Mouse (Mus musculus) midbrain, embryonic 10.5 days (tissue): ENCODE results near the gene Dpm3. TPM values are rescaled to one million over a fixed set of nuclear protein-coding genes. Genes with fewer than 3 reads are reported as not detected.
A peak's percentile ranks its signal among the peaks of the same experiment; 100 is the strongest.

Experiments
- DNase-seq: peaks from one replicate; pipeline ENCODE4 v3.0.0-alpha.2; 2017; ENCODE audit warnings: low spot score
- H3K27ac ChIP-seq: fragments of 300-500 bp; sonication (generic); replicated peaks from 2 replicates; pipeline ENCODE4 v1.5.1; 2016; ENCODE audit warnings: mild to moderate bottlenecking
- H3K27me3 ChIP-seq: fragments of 300-500 bp; sonication (generic); 2 replicates; pipeline ENCODE4 v1.6.1; 2016; ENCODE audit warnings: low read depth, mild to moderate bottlenecking; ENCODE audit not compliant: poor library complexity, severe bottlenecking
- H3K36me3 ChIP-seq: fragments of 300-500 bp; sonication (generic); 2 replicates; pipeline ENCODE4 v1.6.1; 2016; ENCODE audit warnings: mild to moderate bottlenecking, moderate library complexity
- H3K4me1 ChIP-seq: fragments of 300-500 bp; sonication (generic); 2 replicates; pipeline ENCODE4 v1.6.1; 2016
- H3K4me3 ChIP-seq: fragments of 300-500 bp; sonication (generic); 2 replicates; pipeline ENCODE4 v1.5.1; 2016; ENCODE audit warnings: mild to moderate bottlenecking, moderate library complexity
- H3K9me3 ChIP-seq: fragments of 300-500 bp; sonication (generic); replicated peaks from 2 replicates; pipeline ENCODE4 v1.6.1; 2016; ENCODE audit warnings: mild to moderate bottlenecking
- WGBS: fragments of 180-500 bp; shearing (Covaris S2); methylation state at CpG from one replicate; pipeline ENCODE4 v1.1.7; 2016; 5-methylcytosine and 5-hydroxymethylcytosine counted together
- polyA plus RNA-seq: library from polyadenylated mRNA; unstranded; fragments of >200 nt; fragmentation: Nextera tagmentation; extraction: Ambion mirVana; gene quantifications from 2 replicates; pipeline ENCODE4 v1.2.1, GENCODE M21; 2016

Dpm3 gene
- polyA plus RNA-seq, 1 experiment from 2014 or later: 94.9 TPM

DNA sequence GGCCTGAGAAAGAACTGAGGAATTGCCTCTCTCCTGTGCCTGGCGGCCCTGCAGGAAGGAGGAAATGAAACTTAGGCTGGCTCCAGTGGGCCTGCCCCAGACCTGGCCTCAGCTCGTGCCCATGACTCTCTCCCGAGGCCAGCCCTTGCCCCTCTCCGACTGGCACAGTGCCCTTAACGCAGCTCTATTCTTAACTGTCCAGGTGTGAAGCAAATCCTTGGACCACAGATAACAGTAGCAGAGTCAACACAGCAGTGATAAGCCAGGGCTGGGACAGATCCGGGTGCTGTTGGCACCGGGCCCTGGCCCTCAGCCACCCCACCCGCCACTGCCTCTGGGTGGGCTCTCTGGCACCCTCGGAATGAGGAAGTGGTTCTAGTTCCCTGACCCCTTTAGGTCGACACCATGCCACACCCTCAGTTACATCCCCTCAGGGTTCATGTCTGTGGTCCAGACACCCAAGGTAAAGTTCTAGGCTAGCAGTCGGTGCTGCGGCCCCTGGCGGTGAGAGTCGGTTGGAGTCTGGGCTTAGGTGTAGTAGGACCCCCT, 25.5 kb upstream of the Dpm3 start:
- Histone ChIP-seq H3K27me3 (peaks cover 32% of the 10 kb centered on the region), H3K9me3 (no peaks in the 10 kb centered on the region), H3K4me1 (peaks cover 21% of the 10 kb centered on the region), H3K4me3 (no peak overlapping the region), H3K27ac (0 out of 2 replicates have a peak overlapping the region, but pooled peaks have one; percentile 25), H3K36me3 (peaks cover 59% of the 10 kb centered on the region)
- no peak for DNase-seq
- 87% methylated on average over 14 of the region's 14 CpGs for WGBS

DNA sequence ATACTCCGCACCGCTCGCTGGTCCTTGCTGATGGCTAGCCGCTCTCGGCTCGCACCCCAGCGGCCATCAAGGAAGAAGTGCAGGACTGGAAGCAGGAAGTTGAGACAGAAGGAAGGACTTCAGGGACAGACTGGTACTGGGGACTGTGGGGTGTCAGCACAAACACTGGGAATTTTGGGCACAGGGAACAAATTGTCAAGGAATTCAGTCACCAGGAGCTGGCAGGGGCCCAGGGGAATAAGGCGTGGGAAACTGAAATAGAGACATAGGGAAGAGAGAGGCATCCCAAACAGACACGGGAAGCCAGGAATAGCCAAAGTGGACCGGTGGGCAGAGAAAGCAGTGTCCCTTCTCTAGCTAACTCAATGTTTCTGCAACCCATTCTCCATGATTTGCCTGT, 22.6 kb upstream of the Dpm3 start:
- H3K27ac ChIP-seq: no peak overlapping the region
- peaks cover 14% of the 10 kb centered on the region; the same call in 1 of the 2 replicates for H3K4me1 ChIP-seq
- H3K36me3 ChIP-seq: peaks cover 54% of the 10 kb centered on the region
- WGBS: 91% methylated on average over 10 of the region's 10 CpGs
- H3K4me3 ChIP-seq: no peak overlapping the region
- peaks cover 4% of the 10 kb centered on the region; the same call in 1 of the 2 replicates for H3K27me3 ChIP-seq
- DNase-seq: no peak
- H3K9me3 ChIP-seq: no peaks in the 10 kb centered on the region

DNA sequence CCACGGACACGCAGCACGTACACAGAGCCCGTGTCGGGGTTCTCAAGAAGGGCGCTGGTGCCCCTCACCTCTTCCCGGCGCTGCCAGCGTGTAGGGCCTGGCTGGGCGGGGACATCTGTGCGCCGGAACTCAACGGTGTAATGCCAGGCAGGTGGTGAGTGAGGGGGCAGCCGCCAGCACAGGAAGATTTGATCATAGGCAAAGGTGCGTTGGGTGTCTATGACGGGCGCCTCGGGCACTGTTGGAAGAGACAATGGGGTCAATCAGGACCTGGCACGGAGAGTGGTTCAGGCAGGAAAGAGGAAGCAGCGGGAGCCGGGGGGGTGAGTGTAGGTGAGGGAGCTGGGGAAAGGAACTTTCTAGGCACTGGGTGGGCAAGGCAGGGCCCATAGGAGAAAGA, 21.5 kb upstream of the Dpm3 start:
- H3K4me1 ChIP-seq: peaks cover 7% of the 10 kb centered on the region
- H3K4me3 ChIP-seq: no peak overlapping the region
- no peaks in the 10 kb centered on the region; the same call in 1 of the 2 replicates for H3K27me3 ChIP-seq
- peaks cover 60% of the 10 kb centered on the region for H3K36me3 ChIP-seq
- DNase-seq: no peak
- H3K9me3 ChIP-seq: no peaks in the 10 kb centered on the region
- WGBS: 95% methylated on average over 21 of the region's 21 CpGs
- peak overlapping the region; percentile 42 for H3K27ac ChIP-seq

DNA sequence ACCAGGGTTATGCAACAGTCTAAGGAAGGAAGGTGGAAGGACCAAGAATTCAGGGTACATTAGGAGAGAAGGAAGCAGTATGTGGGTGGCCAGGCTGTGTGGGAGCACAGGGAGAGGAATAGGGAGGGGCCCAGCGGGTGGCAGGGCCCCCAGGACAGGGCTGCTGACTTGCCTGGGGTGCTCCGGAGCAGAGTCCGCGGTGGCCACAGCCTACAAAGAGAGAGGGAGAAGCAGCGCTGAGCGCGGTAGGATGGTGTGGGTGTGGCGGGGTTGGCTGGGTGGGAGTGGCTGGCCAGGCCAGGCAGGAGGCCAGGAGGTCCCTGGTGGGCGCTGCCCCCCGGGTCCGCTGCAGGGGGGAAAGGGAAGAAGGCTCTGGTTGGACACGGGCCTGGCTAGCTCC, 20.7 kb upstream of the Dpm3 start:
- H3K4me1 ChIP-seq: peaks cover 11% of the 10 kb centered on the region
- peaks cover 3% of the 10 kb centered on the region for H3K27me3 ChIP-seq
- 79% methylated on average over 12 of the region's 12 CpGs for WGBS
- peaks cover 57% of the 10 kb centered on the region for H3K36me3 ChIP-seq
- no peak for DNase-seq
- no peaks in the 10 kb centered on the region for H3K9me3 ChIP-seq
- H3K4me3 ChIP-seq: no peak overlapping the region
- H3K27ac ChIP-seq: no peak overlapping the region

DNA sequence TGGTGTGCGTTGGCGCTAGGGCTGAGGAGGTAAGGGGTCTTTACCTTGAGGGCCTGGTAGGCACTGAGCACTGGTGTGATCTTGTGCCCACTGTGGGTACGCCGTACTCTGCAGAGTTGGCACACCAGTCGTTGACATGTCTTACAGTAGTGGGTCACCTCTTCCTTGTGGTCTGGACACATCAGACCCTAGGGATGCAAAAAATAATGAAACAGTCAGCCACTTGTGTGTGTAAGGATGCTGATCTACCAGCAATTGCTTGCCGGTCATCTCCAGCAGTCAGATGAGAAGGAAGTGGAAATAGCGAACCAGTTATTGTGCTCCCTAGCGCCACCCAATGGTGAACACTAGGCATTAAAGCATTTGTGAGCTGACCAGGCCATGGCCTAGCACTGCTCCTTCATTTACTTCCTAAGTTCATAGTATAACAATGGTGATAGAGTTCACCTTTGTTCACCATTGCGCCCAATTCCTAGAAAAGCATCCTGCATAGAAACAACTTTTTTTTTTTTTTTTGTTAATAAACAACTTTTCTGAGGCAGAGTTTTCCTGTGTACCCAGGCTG, 16.7 kb upstream of the Dpm3 start:
- Histone ChIP-seq H3K4me3 (no peak overlapping the region), H3K36me3 (peaks cover 25% of the 10 kb centered on the region), H3K4me1 (peaks cover 49% of the 10 kb centered on the region), H3K9me3 (no peaks in the 10 kb centered on the region), H3K27me3 (peaks cover 28% of the 10 kb centered on the region), H3K27ac (no peak overlapping the region)
- 74% methylated on average over 9 of the region's 9 CpGs for WGBS
- DNase-seq: peak; percentile 64

DNA sequence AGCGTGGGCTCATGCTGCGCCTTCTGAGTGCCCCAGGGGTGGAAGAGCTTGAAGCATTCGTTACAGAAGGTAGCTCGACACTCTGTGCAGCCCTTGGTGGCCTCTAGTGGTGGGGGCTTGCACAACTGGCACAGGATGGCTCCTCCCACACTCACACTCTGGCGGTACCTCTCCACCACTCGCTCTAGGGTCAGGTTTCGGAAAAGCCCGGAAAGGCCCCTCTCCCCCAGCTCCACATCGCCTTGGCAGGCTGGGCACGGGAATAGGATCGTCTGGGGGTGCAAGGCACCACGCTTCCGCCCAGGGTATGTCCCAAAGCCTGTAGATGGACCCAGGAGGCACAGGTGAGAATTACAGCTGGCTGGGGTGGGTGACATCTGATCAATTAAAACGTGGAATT, 15.5 kb upstream of the Dpm3 start:
- Histone ChIP-seq H3K4me1 (peaks cover 51% of the 10 kb centered on the region), H3K4me3 (peak overlapping the region; percentile 86), H3K9me3 (no peaks in the 10 kb centered on the region), H3K36me3 (peaks cover 25% of the 10 kb centered on the region), H3K27me3 (peaks cover 28% of the 10 kb centered on the region), H3K27ac (peak overlapping the region; percentile 93; the same call in 1 of the 2 replicates)
- 8% methylated on average over 14 of the region's 14 CpGs for WGBS
- DNase-seq: peak; percentile 58

DNA sequence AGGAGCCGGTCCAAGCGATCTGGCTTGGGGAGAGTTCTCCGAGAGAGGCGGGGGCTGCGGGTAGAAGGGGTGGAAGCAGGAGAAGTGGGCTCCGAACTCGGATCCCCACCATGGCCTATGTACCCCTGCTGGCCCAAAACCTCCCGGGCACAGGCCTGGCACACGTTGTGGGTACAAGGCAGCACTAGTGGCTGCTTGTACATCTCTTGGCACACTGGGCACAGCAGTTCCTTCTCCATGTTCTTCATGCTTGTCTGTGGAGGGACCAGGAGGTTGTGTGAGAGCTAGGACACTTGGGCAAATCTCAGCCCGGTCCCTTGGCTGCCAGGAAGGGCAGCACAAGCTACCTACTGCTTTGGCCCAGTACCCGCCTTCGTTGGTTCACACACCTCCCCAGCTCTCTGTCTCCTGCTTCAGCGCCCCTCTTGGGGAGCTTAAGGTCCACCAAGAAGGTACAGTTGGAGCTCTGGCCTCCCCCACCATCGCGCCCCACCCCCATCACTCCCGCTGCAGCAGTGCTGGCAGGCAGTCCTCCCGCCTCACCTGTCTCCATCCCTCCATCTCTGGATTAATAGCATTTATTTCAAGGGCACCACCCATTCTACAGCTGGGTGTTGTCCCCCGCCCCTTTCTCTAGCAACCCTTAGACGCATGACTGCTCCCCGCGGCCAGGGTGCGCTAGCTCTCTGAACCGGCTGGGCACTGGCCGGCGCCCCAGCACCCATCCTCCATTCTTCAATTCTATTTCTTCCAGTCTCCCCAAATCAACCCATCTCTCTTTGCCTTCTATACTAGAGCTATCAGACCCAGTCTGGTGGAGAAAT, 14.8 kb upstream of the Dpm3 start:
- Histone ChIP-seq H3K4me3 (peak overlapping the region; percentile 86), H3K27ac (peak overlapping the region; percentile 93), H3K27me3 (peaks cover 28% of the 10 kb centered on the region), H3K9me3 (no peaks in the 10 kb centered on the region), H3K36me3 (peaks cover 26% of the 10 kb centered on the region), H3K4me1 (peaks cover 50% of the 10 kb centered on the region)
- 11% methylated on average over 25 of the region's 25 CpGs for WGBS
- DNase-seq: no peak

DNA sequence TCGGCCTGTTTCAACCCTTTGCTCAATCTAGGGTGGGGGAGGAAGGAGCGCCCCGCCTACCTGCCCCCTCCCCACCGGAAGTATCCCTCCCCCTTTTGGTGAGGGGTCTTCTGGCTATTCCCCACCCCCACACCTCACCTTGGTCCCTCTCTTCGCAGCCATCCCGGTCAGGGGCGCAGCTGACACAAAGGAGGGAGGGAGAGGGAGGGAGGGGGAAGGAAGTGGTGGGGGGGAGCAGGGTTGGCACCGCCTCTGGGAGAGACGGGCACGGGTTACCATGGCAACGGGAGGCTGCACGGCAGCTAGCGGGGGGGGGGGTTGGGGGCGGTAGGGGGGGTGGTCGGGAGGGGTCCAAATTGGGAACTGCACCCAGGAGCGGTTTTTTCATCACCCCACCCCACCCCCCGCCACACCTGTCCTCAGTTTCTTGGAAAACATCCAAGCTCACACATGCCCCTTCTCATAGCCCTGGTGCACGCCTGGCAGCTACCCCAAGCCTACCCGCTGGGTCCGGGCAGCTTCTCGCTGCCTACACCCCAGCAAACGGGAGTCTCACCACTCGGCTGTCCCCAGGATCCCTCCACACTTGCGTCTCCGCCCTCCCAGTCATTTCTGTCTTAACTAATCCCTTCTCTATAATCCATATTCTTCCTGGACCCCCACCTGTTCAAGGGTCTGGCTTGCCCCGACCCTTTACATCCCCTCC, 14.0 kb upstream of the Dpm3 start:
- DNase-seq: peak; percentile 67
- Histone ChIP-seq H3K36me3 (peaks cover 30% of the 10 kb centered on the region), H3K27me3 (peaks cover 35% of the 10 kb centered on the region), H3K27ac (peak overlapping the region; percentile 93), H3K4me1 (peaks cover 53% of the 10 kb centered on the region), H3K9me3 (no peaks in the 10 kb centered on the region), H3K4me3 (peak overlapping the region; percentile 86)
- WGBS: under 1% methylated on average over 23 of the region's 26 CpGs

DNA sequence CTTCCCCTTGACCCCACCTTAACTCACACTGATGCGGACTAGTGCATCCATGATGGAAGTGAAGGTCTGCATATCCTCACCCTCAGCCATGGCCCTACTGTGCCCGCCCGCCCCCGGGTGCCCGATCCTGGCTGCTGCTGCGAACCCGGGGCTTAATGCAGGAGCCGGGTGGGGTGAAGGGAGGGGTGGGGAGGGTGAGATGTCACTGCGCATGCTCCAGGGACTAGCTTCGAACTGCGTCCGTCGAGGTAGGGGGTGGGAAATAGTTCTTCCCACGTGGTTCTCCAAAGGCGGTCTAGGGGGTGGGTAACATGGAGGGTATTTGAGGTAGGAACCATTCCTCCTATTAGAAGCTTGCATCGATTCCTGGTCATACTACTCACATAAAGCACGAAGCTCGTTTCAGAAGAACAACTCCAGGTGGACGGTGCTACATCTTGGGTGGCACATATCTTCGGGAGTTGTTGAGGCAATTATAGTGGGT, 13.4 kb upstream of the Dpm3 start, which contains the start of gene Krtcap2:
Gene Krtcap2 (plus strand): TSS at position 279 of the 484 bp plus-strand sequence.
- peaks cover 36% of the 10 kb centered on the region for H3K27me3 ChIP-seq
- H3K27ac ChIP-seq: peak within 1 kb of the TSS; percentile 93
- peaks cover 59% of the 10 kb centered on the region for H3K4me1 ChIP-seq
- 4% methylated on average over 20 of the region's 20 CpGs for WGBS
- H3K36me3 ChIP-seq: peaks cover 30% of the 10 kb centered on the region
- H3K9me3 ChIP-seq: no peaks in the 10 kb centered on the region
- H3K4me3 ChIP-seq: peak within 1 kb of the TSS; percentile 86
- DNase-seq: peak; percentile 58

DNA sequence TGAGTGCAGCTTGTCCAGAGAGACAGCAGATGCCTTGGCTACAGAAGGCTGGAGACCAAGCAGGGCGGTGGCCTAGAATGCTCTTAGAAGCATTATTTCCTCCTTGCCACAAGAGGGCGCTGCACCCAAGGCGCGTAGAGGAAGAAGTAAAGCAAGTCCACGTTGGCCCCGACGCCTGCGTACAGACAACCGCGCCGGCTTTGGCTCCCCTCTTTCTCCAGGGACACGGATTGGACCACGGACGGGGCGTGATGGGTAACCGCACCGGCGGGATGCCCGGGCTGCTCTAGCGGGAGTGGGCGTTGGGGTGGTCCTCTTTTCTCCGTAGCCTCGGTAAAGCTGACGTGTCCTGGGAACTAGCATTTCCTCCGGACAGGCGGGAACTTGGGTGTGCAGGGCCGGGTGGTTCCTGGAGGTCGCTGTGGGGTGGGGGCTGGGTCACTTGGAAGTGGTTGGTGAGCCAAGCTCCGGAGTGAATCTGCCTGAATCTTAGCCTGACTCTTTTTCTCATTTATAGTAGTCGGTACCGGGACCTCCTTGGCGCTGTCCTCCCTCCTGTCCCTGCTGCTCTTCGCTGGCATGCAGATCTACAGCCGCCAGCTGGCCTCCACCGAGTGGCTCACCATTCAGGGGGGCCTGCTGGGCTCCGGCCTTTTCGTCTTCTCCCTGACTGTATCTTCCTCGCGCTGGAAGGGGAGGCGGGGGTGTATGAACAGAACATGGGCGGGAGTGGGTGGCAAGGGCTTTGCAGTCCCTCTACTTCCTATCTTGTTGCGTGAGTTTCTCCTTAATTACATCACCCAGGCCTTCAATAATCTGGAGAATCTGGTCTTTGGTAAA, 12.7 kb upstream of the Dpm3 start, which contains the start of gene Trim46:
Gene Trim46 (minus strand): TSS at position 49 of the 840 bp plus-strand sequence.
- H3K9me3 ChIP-seq: no peaks in the 10 kb centered on the region
- H3K4me1 ChIP-seq: peaks cover 66% of the 10 kb centered on the region
- H3K4me3 ChIP-seq: peak within 1 kb of the TSS; percentile 86
- 1% methylated on average over 42 of the region's 42 CpGs for WGBS
- peaks cover 42% of the 10 kb centered on the region for H3K27me3 ChIP-seq
- peak within 1 kb of the TSS; percentile 93 for H3K27ac ChIP-seq
- peaks cover 30% of the 10 kb centered on the region for H3K36me3 ChIP-seq
- DNase-seq: peak; percentile 92

DNA sequence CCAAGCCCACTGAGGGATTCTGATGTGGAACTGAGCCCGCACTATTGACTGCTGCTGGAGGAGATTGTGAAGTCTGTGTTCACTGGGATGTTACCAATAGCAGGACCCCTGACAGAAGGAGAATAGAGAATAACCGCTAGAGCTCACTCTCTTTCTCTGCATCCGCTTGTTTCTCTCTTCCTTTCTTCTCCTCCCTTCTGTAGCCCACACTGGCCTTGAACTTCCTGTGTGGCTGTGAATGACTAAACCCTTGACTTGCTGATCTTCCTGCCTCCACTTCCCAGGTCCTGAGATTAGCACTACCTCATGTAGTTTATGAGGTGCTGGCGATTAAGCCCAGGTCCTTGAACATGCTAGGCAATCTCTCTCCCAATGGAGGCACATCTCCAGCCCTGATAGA, 11.7 kb upstream of the Dpm3 start:
- peak overlapping the region; percentile 93 for H3K27ac ChIP-seq
- no peaks in the 10 kb centered on the region for H3K9me3 ChIP-seq
- WGBS: 94% methylated on average over 4 of the region's 4 CpGs
- peaks cover 52% of the 10 kb centered on the region for H3K27me3 ChIP-seq
- H3K4me3 ChIP-seq: peak overlapping the region; percentile 86
- DNase-seq: no peak
- H3K4me1 ChIP-seq: peaks cover 75% of the 10 kb centered on the region
- peaks cover 24% of the 10 kb centered on the region for H3K36me3 ChIP-seq
